Mouse (Mus musculus): ENCODE data around the gene M6pr.

The M6pr gene

GRCm38 (mm10) chr6:122299621-122300133 is 8.8 kb upstream of the M6pr start:
- DNase-seq: no peak

DNA sequence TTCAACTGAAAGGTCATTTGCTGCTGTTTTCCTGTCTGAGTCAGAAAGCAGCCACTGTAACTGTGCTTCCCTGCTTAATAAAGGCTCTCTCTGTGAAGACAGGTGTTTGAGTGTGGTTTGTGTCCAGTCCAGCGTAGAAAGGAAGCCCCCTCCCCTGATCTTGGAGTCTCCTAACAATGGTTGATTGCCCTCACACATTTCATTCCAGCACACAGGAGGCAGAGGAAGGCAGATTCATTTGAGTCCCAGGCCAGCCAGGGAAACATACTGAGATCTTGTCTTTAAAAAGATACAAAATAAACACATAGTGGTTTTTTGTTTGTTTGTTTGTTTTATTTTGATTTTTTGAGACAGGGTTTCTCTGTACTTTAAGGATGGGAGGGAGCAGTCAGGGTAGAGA is 6.4 kb upstream of the M6pr start:
- DNase-seq: no peak

- DNase-seq: no peak
These were observed 5.9 kb upstream of the M6pr start for GRCm38 (mm10) chr6:122302661-122303060.

DNA sequence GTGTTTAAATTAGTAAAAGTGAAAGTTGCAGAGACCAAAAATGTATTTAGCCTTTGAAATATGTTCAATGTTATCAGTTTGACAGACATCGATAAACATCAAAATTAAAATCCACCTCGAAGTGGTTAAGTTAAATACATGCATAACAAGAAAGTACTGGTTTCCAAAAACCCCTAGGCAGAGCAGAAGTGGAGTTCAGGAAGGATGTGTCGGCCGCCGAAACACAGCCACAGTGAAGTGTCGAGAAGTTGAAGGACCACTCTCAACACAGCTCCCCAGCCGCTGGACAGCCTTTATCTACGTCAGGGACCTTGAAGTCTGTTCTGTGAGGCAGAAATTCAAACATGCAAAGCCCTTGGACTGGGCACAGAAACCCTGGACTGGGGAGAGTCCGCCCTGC is 5.0 kb upstream of the M6pr start:
- no peak for DNase-seq

DNA sequence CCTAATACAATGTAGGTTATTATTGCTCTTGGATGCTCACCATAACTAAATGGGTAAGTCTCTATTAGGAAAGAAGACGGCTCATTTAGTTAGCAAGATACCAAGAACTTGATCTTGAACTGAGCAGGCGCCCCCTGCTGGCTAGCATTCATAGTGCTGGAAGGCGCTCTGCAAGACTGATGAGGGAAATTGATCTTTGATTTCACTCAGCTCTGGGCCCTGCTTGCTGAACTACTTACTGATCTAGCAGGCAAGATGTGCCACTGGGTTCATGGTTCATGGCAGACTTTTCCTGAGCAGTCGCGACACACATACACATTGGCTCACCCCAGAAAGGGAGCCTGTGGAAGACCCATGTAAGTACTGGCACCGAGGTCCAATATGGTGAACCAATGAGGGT is 4.2 kb upstream of the M6pr start:
- peak; percentile 36 to 81 for DNase-seq

DNA sequence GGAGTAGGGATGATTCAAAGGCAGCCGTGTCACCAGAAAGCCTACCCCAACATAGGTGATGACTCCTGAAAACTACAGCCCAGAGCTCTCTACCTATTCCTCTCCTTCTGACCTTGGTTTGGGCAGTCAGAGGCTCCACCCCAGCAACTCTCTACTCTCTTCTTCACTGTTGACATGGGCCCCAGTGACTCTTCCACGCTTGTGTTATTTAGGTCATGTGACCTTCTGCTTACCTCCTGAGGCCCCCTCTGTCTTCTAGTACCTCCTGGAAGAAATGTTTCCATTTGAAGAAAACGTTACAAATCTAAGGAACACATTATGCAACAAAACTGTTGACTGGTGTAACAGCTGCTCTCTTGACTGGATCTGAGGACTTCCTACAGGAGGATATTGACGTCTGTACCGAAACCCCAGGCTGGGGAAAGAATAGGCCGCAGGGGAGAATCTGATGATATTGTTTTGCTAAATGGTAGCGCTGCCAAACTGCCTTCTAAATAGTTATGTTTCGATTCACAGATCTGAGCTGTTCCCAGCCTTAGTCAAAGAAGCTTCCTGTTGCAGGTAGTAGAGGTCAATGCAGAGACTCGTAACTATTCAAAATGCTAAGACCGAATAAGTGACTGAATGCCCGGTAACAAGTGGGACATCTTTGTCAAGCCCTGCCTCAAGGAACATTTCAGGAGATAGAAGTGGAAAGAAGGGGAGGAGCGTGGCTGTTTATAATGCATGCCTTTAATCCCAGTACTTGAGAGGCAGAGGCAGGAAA is 3.5 kb upstream of the M6pr start:
- no peak for DNase-seq

- DNase-seq: no peak
These were observed 1.8 kb upstream of the M6pr start for GRCm38 (mm10) chr6:122306707-122307106.

GRCm38 (mm10) chr6:122308136-122308504 is 400 bp upstream of the M6pr start:
- DNase-seq: no peak

GRCm38 (mm10) chr6:122309446-122309960 is 983 bp downstream of the M6pr start:
- no peak for DNase-seq

GRCm38 (mm10) chr6:122310187-122310820 is 1.8 kb downstream of the M6pr start:
- DNase-seq: no peak

- peak in 1 of 2 experiments; percentile 37 for DNase-seq
These were observed 10.2 kb downstream of the M6pr start for GRCm38 (mm10) chr6:122318726-122319125.

GRCm38 (mm10) chr6:122325361-122325975 is 16.9 kb downstream of the M6pr start:
- peak; percentile 27 to 41 for DNase-seq

GRCm38 (mm10) chr6:122333081-122333612 is 24.6 kb downstream of the M6pr start:
- no peak for DNase-seq

DNA sequence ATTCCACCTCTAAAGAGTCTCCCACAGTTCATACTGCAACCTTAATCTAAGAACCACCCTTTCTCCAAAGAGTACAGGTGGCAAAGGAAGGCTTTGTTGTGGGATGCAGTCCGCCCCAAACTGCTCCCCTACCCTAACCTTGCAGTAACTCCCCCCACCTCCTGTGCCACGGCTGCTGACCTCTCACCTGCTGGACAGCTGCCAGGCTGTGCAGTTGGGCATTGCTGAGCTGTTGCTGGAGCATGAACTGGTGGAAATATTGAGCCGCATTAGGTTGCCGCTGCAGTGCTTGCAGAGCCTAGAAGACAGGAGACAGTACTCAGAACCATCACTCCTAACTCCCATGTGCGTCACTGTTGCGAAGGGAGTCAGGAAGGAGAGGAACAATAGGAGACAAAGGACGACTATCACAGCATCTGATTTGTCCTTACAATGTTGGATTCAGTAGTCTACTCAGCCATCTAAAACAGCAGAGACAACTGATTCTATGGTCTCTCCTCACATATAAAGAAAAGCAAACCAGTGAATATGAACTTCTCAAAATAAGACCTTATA is 26.3 kb downstream of the M6pr start:
- no peak for DNase-seq

DNA sequence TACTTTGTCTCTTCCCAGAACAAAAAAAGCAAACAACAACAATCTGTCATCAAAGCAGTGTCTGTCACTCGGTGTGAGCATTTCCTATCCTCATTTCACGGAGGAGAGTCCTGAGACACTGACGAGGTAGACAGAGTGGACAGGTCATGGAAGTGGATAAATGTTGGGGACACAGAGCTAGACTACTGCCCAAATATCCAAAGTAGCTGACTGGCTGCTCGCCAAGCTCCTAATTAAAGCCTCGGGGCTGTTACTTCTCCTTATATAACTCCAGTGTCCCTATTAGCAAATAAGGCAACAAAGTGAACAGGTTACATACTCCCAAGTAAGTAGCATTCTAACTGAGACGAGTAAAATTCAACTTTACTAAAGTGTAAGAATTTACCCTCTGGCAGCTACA is 29.0 kb downstream of the M6pr start:
- DNase-seq: peak; percentile 28 to 29

- DNase-seq: peak; percentile 40 to 60
These were observed 30.6 kb downstream of the M6pr start for GRCm38 (mm10) chr6:122339047-122339647.

DNA sequence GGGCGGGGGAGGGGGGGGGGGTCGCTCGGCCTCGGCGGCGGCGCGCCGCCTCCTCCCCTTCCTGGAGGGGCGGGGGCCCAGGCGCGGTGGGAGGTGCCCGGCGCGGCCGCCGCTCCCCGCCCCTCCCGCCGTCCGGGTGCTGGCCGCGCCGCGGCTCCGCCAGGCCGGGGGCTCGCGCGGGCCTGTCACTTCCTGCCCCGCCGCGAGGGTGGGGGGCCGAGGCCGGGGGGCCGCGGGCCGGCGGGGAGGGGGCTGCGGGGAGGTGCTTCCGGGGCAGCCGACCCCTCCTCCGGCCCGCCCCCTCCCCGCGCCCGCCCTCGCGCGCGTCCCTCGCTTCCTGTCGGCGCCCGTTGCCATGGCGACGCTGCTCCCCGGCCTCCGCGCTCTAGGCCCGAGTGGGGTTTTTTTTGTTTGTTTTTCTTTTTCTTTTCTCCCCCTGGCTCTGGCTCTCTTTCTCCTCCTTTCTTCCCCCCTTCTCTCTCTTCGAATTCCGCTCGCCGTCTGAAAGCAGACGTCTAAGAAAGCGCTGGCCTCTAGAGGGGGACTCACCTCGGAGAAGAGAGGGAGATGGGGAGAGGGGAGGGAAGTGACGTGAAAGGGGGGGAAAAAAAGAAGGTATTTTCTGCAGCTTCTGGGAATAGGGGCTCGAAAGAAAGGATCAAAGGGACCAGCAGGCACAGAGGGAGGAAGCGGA is 31.3 kb downstream of the M6pr start:
- peak; percentile 68 to 76 for DNase-seq

GRCm38 (mm10) chr6:122340349-122341000 is 32.0 kb downstream of the M6pr start, which contains the start of gene Phc1:
TSS of gene Phc1 (minus strand) at chr6:122340561.
- DNase-seq: peak; percentile 15 to 19

DNA sequence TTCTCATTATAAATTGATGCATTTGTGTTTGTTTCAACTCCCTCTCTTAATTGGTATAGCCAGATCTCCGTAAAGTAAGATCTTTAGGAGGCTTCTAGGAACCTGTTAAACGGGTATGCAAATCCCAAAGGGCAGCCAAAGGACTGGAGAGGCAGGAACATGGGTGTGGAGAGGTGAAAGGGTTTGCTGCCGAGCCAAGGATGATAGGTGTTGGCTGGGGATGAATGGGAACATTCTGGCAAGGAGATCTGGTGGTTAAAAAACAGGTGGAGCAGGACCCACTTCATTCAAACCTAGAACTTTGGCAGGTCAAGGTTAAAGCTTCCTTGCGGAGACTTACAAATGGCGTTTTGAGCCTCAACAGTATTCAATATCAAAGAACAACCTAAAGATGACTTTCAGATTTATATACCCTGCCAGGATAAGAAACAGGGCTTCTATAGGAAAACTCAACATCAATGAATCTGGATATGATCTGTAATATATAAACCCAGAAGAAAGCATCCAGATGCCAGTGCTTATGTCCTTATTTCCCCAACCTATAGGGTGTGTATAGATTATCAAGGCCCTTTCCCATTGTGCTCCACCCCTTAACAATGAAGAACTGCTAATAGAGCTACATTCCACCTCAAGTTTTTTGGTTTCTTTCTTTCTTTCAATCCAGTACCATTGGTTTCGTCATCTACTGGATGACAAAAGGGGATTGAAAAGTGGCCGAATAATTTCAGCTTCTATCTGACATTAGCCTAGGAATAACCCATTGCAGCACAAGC is 32.7 kb downstream of the M6pr start:
- DNase-seq: peak in 1 of 2 experiments; percentile 47

- DNase-seq: no peak
These were observed 33.6 kb downstream of the M6pr start for GRCm38 (mm10) chr6:122342125-122342524.

- DNase-seq: no peak
These were observed 35.2 kb downstream of the M6pr start for GRCm38 (mm10) chr6:122343719-122344118.

Data from kidney, adult 8-10 months (tissue).